In the genomic region with DNA sequence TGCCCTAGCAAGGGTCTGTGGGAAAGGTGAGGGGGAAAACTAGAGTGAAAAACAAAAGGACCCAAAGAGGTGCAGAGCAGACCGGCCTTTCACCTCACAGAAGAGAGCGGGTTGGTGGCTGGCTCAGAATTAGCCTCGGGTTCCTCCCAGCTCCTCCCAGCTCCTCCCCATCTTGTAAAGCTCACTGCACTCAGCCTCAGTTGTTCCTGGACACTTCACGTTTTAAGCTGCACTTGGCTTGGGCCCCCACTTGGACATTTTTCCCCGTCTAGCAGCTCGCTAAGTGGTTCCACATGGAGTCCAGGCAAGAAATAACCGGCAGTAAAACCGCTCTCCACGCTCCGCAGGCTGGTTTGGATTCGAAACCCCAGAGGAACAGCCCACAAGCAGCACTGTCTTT, we compare ENCODE assay signal across 8 mouse cellular contexts. TPM values are rescaled to one million over a fixed set of nuclear protein-coding genes. Genes with fewer than 3 reads are reported as not detected.
DNase-seq lines count a peak whose midpoint lies in the region; ATAC-seq and TF ChIP-seq lines count a peak whose summit lies in the region.

No protein-coding gene starts in this region.

- no peaks in the 10 kb centered on the region for H3K36me3 ChIP-seq in heart, embryonic 10.5 days
- no peaks in the 10 kb centered on the region for H3K36me3 ChIP-seq in forebrain, embryonic 12.5 days (replicated peaks)
- H3K36me3 ChIP-seq in hindbrain, embryonic 14.5 days (replicated peaks; ENCODE audit: control insufficient read depth, insufficient read depth) = no peaks in the 10 kb centered on the region
- H3K36me3 ChIP-seq in lung, postnatal 0 days (ENCODE audit: insufficient read depth, low read length) = no peaks in the 10 kb centered on the region

- H3K27ac ChIP-seq in heart, embryonic 10.5 days = peak overlapping the region; percentile 86
- H3K27ac ChIP-seq in forebrain, embryonic 12.5 days = peak overlapping the region; percentile 89
- peak overlapping the region; percentile 78 for H3K27ac ChIP-seq in hindbrain, embryonic 14.5 days
- peak overlapping the region; percentile 52 for H3K27ac ChIP-seq in lung, postnatal 0 days (ENCODE audit: low read length)

- H3K9me3 ChIP-seq in heart, embryonic 10.5 days = no peaks in the 10 kb centered on the region
- no peaks in the 10 kb centered on the region for H3K9me3 ChIP-seq in forebrain, embryonic 12.5 days
- no peaks in the 10 kb centered on the region for H3K9me3 ChIP-seq in hindbrain, embryonic 14.5 days (ENCODE audit: control insufficient read depth, low read length)
- H3K9me3 ChIP-seq in lung, postnatal 0 days (ENCODE audit: low read length) = no peaks in the 10 kb centered on the region

- no peak for DNase-seq in heart, embryonic 10.5 days (ENCODE audit: low spot score)
- no peak for DNase-seq in heart, adult 11 months
- no peak for DNase-seq in hindbrain, embryonic 14.5 days (ENCODE audit: low spot score)
- DNase-seq in lung, postnatal 0 days (ENCODE audit: low spot score) = peak; percentile 69
- no peak for DNase-seq in cerebellum, postnatal 10 days
- DNase-seq in thymus, postnatal 25 days = no peak
- DNase-seq in frontal cortex, postnatal 14 days (ENCODE audit: low spot score in 2 of 2) = no peak

- no peak for TF ChIP-seq EP300 in lung, postnatal 0 days (IDR thresholded peaks at IDR 0.05)

- H3K4me2 ChIP-seq in forebrain, embryonic 12.5 days = peak overlapping the region; percentile 34
- peak overlapping the region; percentile 18 for H3K4me2 ChIP-seq in hindbrain, embryonic 14.5 days (replicated peaks)
- H3K4me2 ChIP-seq in lung, postnatal 0 days (replicated peaks; ENCODE audit: low read depth, low read length) = peak overlapping the region; percentile 51

- 40% methylated on average over 11 of the region's 11 CpGs for WGBS in heart, embryonic 10.5 days
- 35% methylated on average over 11 of the region's 11 CpGs for WGBS in forebrain, embryonic 12.5 days
- WGBS in hindbrain, embryonic 14.5 days = 45% methylated on average over 11 of the region's 11 CpGs
- WGBS in lung, postnatal 0 days = 26% methylated on average over 11 of the region's 11 CpGs

- no peak overlapping the region for H3K9ac ChIP-seq in forebrain, embryonic 12.5 days
- no peak overlapping the region for H3K9ac ChIP-seq in hindbrain, embryonic 14.5 days
- H3K9ac ChIP-seq in lung, postnatal 0 days (replicated peaks; ENCODE audit: low read depth) = no peak overlapping the region

- ATAC-seq in forebrain, embryonic 12.5 days (ENCODE audit: low FRiP score) = peak; percentile 47; the same call in 1 of the 2 replicates
- peak; percentile 25; the same call in 1 of the 2 replicates for ATAC-seq in hindbrain, embryonic 14.5 days (ENCODE audit: low FRiP score)
- peak; percentile 78 for ATAC-seq in lung, postnatal 0 days

- H3K27me3 ChIP-seq in heart, embryonic 10.5 days (ENCODE audit: insufficient read depth, poor library complexity, severe bottlenecking) = peaks cover 40% of the 10 kb centered on the region
- peaks cover 30% of the 10 kb centered on the region for H3K27me3 ChIP-seq in forebrain, embryonic 12.5 days
- H3K27me3 ChIP-seq in hindbrain, embryonic 14.5 days (ENCODE audit: control insufficient read depth, insufficient read depth, low read length) = peaks cover 6% of the 10 kb centered on the region; the same call in 1 of the 2 replicates
- no peaks in the 10 kb centered on the region for H3K27me3 ChIP-seq in lung, postnatal 0 days (replicated peaks; ENCODE audit: insufficient read depth, low read length)

- peaks cover 27% of the 10 kb centered on the region for H3K4me1 ChIP-seq in heart, embryonic 10.5 days
- peaks cover 33% of the 10 kb centered on the region for H3K4me1 ChIP-seq in forebrain, embryonic 12.5 days
- peaks cover 11% of the 10 kb centered on the region; the same call in 1 of the 2 replicates for H3K4me1 ChIP-seq in hindbrain, embryonic 14.5 days (replicated peaks; ENCODE audit: control insufficient read depth, insufficient read depth, low read length)
- no peaks in the 10 kb centered on the region; the same call in 1 of the 2 replicates for H3K4me1 ChIP-seq in lung, postnatal 0 days (ENCODE audit: insufficient read depth, low read depth, low read length)

- peak overlapping the region; percentile 44 for H3K4me3 ChIP-seq in heart, embryonic 10.5 days
- no peak overlapping the region for H3K4me3 ChIP-seq in forebrain, embryonic 12.5 days (replicated peaks)
- no peak overlapping the region for H3K4me3 ChIP-seq in hindbrain, embryonic 14.5 days (replicated peaks; ENCODE audit: low read length)
- H3K4me3 ChIP-seq in lung, postnatal 0 days (ENCODE audit: low read depth, low read length) = peak overlapping the region; percentile 10; the same call in 1 of the 2 replicates

- no peak for TF ChIP-seq CTCF in lung, postnatal 0 days (IDR thresholded peaks at IDR 0.05)

RNA-seq across cellular contexts. Expression of a gene that starts 3.3 kb away (rescaled TPM):
- polyA plus RNA-seq in heart, embryonic 10.5 days (2016; fragmentation: Nextera tagmentation; extraction: Ambion mirVana) = 6.5 and 7.4 TPM in 2 replicates
- 4.1 and 4.2 TPM in 2 replicates for polyA plus RNA-seq in forebrain, embryonic 12.5 days (2016; fragmentation: Nextera tagmentation; extraction: Ambion mirVana)
- 10.5 and 12.6 TPM in 2 replicates for polyA plus RNA-seq in hindbrain, embryonic 14.5 days (2014; fragmentation: Nextera tagmentation; extraction: Ambion mirVana)
- 1.8 and 2.4 TPM in 2 replicates for polyA plus RNA-seq in lung, postnatal 0 days (2015; fragmentation: Nextera tagmentation; extraction: Ambion mirVana)

Comparison
In these comparisons a context has a peak if more than half of its experiments do, and no peak if none do; other contexts are left out.
1. H3K4me3 ChIP-seq: peak in heart, embryonic 10.5 days (single experiment) and lung, postnatal 0 days (single experiment); none in forebrain, embryonic 12.5 days (single experiment) and hindbrain, embryonic 14.5 days (single experiment).
2. ATAC-seq: peak in every context shown above with its lines; median percentile 78 in lung, postnatal 0 days; 47 in forebrain, embryonic 12.5 days; 25 in hindbrain, embryonic 14.5 days.
3. Peak in every context shown above with its lines, with median percentiles within 50 percentile points of each other: H3K27ac ChIP-seq and H3K4me2 ChIP-seq.